Mouse (Mus musculus) layer of hippocampus, postnatal 25 days (tissue): ENCODE measurements around the gene Psg22. TPM values are rescaled to one million over a fixed set of nuclear protein-coding genes. Genes with fewer than 3 reads are reported as not detected.

Experiments used
- total RNA-seq, 2 experiments: library from RNA; stranded (reverse); gene quantifications; 2 replicates each; pipeline ENCODE4 v1.2.3; 2021

The Psg22 gene
- total RNA-seq, 2 experiments from 2014 or later: not detected

Other genes with a start within 250 kb of the Psg22 start
- not detected for gene Psg26, start 233.9 kb upstream of the Psg22 start, total RNA-seq
- gene Psg25, start 185.8 kb upstream of the Psg22 start, total RNA-seq: not detected
- not detected for gene Psg27, start 150.8 kb upstream of the Psg22 start, total RNA-seq
- not detected for gene Psg23, start 101.6 kb upstream of the Psg22 start, total RNA-seq
- not detected for gene Psg21, start 61.4 kb upstream of the Psg22 start, total RNA-seq
- gene Psg20, start 31.9 kb upstream of the Psg22 start, total RNA-seq: not detected
- gene Psg19, start 80.4 kb downstream of the Psg22 start, total RNA-seq: not detected
- gene Psg17, start 103.5 kb downstream of the Psg22 start, total RNA-seq: not detected
- 1 to 10 TPM; 1.9 to 2.2 TPM for gene Mill2, start 121.9 kb downstream of the Psg22 start, total RNA-seq
- gene Pglyrp1, start 153.2 kb downstream of the Psg22 start, total RNA-seq: 10 to 100 TPM in 1 of 2 experiments, 1 to 10 TPM in 1; 8.6 to 17.9 TPM
- gene Ccdc61, start 192.3 kb downstream of the Psg22 start, total RNA-seq: 10 to 100 TPM in 1 of 2 experiments, 1 to 10 TPM in 1; 9.5 to 13.5 TPM
- gene Nova2, start 207.8 kb downstream of the Psg22 start, total RNA-seq: 10 to 100 TPM; 69.2 to 93.3 TPM